ENCODE assay signal across 14 mouse cellular contexts in genomic region chr11:16772717-16773116, GRCm38 (mm10). TPM values are rescaled to one million over a fixed set of nuclear protein-coding genes. Genes with fewer than 3 reads are reported as not detected.
DNase-seq lines count a peak whose midpoint lies in the region; ATAC-seq and TF ChIP-seq lines count a peak whose summit lies in the region.
"Had no signal": no experiment of that assay in that cellular context is flagged by ENCODE, and none has a peak within 500 bp of the region (broad histone marks: within the 10 kb centered on the region; RNA-seq: fewer than 3 reads in every experiment).

No protein-coding gene starts in this region.

- no peak overlapping the region for H3K9ac ChIP-seq in forebrain, embryonic 14.5 days (ENCODE audit: low read length)
- no peak overlapping the region for H3K9ac ChIP-seq in forebrain, postnatal 0 days
- H3K9ac ChIP-seq in neural tube, embryonic 14.5 days (replicated peaks; ENCODE audit: low read depth, low read length): no peak overlapping the region
- H3K9ac ChIP-seq: forebrain, embryonic 13.5 days; limb, embryonic 12.5 days had no signal

- WGBS in forebrain, embryonic 14.5 days: 78% methylated on average over 4 of the region's 4 CpGs
- WGBS in forebrain, postnatal 0 days: 57% methylated on average over 4 of the region's 4 CpGs
- 45% methylated on average over 4 of the region's 4 CpGs for WGBS in neural tube, embryonic 14.5 days

- no peaks in the 10 kb centered on the region for H3K36me3 ChIP-seq in forebrain, embryonic 14.5 days (ENCODE audit: control insufficient read depth, insufficient read depth, low read length)
- H3K36me3 ChIP-seq in forebrain, postnatal 0 days (ENCODE audit: insufficient read depth): no peaks in the 10 kb centered on the region
- H3K36me3 ChIP-seq in neural tube, embryonic 14.5 days (ENCODE audit: control insufficient read depth, insufficient read depth, low read length): no peaks in the 10 kb centered on the region
- H3K36me3 ChIP-seq: limb, embryonic 12.5 days had no signal

- H3K27ac ChIP-seq in forebrain, embryonic 14.5 days (ENCODE audit: low read depth, low read length): no peak overlapping the region
- H3K27ac ChIP-seq in forebrain, postnatal 0 days (ENCODE audit: low read depth, low read length): no peak overlapping the region
- H3K27ac ChIP-seq in neural tube, embryonic 14.5 days (ENCODE audit: low read depth, low read length): no peak overlapping the region
- H3K27ac ChIP-seq: forebrain, embryonic 13.5 days; limb, embryonic 12.5 days had no signal

- TF ChIP-seq CTCF in forebrain, postnatal 0 days (IDR thresholded peaks at IDR 0.05; ENCODE audit: low read depth): no peak

- no peaks in the 10 kb centered on the region for H3K27me3 ChIP-seq in forebrain, embryonic 14.5 days (replicated peaks; ENCODE audit: control insufficient read depth, insufficient read depth, low read length)
- no peaks in the 10 kb centered on the region for H3K27me3 ChIP-seq in forebrain, postnatal 0 days (ENCODE audit: insufficient read depth, low read length)
- no peaks in the 10 kb centered on the region for H3K27me3 ChIP-seq in neural tube, embryonic 14.5 days (ENCODE audit: control insufficient read depth, insufficient read depth, low read length)
- H3K27me3 ChIP-seq: forebrain, embryonic 13.5 days; limb, embryonic 12.5 days had no signal

- intact Hi-C loops in left cerebral cortex, postnatal 36 days (cut with DNase I): no loop called here

- no peak overlapping the region for H3K4me2 ChIP-seq in forebrain, embryonic 14.5 days (ENCODE audit: low read length)
- H3K4me2 ChIP-seq in forebrain, postnatal 0 days (ENCODE audit: low read depth): no peak overlapping the region
- no peak overlapping the region for H3K4me2 ChIP-seq in neural tube, embryonic 14.5 days (ENCODE audit: low read depth, low read length)
- H3K4me2 ChIP-seq: forebrain, embryonic 13.5 days; limb, embryonic 12.5 days had no signal

- no peak overlapping the region for H3K4me3 ChIP-seq in forebrain, embryonic 14.5 days (ENCODE audit: low read depth, low read length)
- no peak overlapping the region for H3K4me3 ChIP-seq in forebrain, postnatal 0 days (ENCODE audit: low read depth, low read length)
- H3K4me3 ChIP-seq in neural tube, embryonic 14.5 days (ENCODE audit: low read depth, low read length): no peak overlapping the region
- H3K4me3 ChIP-seq: forebrain, embryonic 13.5 days; limb, embryonic 12.5 days had no signal

- H3K4me1 ChIP-seq in forebrain, embryonic 14.5 days (ENCODE audit: control insufficient read depth, insufficient read depth, low read length): no peaks in the 10 kb centered on the region
- no peaks in the 10 kb centered on the region for H3K4me1 ChIP-seq in forebrain, postnatal 0 days (ENCODE audit: insufficient read depth)
- no peaks in the 10 kb centered on the region for H3K4me1 ChIP-seq in neural tube, embryonic 14.5 days (ENCODE audit: control insufficient read depth, insufficient read depth, low read length)

- H3K9me3 ChIP-seq in forebrain, embryonic 14.5 days (replicated peaks; ENCODE audit: control insufficient read depth, low read length): no peaks in the 10 kb centered on the region
- H3K9me3 ChIP-seq in forebrain, postnatal 0 days (ENCODE audit: low read length): no peaks in the 10 kb centered on the region
- H3K9me3 ChIP-seq in neural tube, embryonic 14.5 days (ENCODE audit: control insufficient read depth, low read length): no peaks in the 10 kb centered on the region
- H3K9me3 ChIP-seq: forebrain, embryonic 13.5 days; limb, embryonic 12.5 days had no signal

- DNase-seq in forebrain, embryonic 14.5 days (ENCODE audit: low spot score): peak; percentile 11
- no peak for DNase-seq in forebrain, postnatal 0 days
- peak; percentile 37 for DNase-seq in kidney, postnatal 14 days
- DNase-seq in kidney, postnatal 25 days: no peak
- DNase-seq in neural tube, embryonic 10.5 days (ENCODE audit: extremely low spot score, low spot score): no peak
- no peak for DNase-seq in left cerebral cortex, postnatal 36 days (ENCODE audit: low spot score in 2 of 2)
- DNase-seq: cerebellum, adult 9-10 months; gastrocnemius, postnatal 14 days; thymus, adult 2 months had no signal

- ATAC-seq in forebrain, embryonic 14.5 days: no peak
- ATAC-seq in forebrain, postnatal 0 days: no peak
- 0 out of 2 replicates have a peak, but pooled peaks have one; percentile 19 for ATAC-seq in neural tube, embryonic 14.5 days (ENCODE audit: low read depth)
- no peak for ATAC-seq in activated CD4-positive, CD25-positive, alpha-beta regulatory T cell, adult 4 months
- ATAC-seq: forebrain, embryonic 13.5 days; inflammation-experienced regulatory T-cells, adult 6 months had no signal

RNA-seq across cellular contexts. Expression of gene Egfr, which starts 20.7 kb away (rescaled TPM):
- polyA plus RNA-seq in forebrain, embryonic 14.5 days (2014; fragmentation: Nextera tagmentation; extraction: Ambion mirVana): 2.1 and 3.9 TPM in 2 replicates
- total RNA-seq in forebrain, postnatal 0 days (2014; rRNA removed): 15.3 and 19.4 TPM in 2 replicates
- polyA plus RNA-seq in forebrain, postnatal 0 days (2015; fragmentation: Nextera tagmentation; extraction: Ambion mirVana): 5.4 and 6.6 TPM in 2 replicates
- 3.7 and 4.6 TPM in 2 replicates for polyA plus RNA-seq in neural tube, embryonic 14.5 days (2014; fragmentation: Nextera tagmentation; extraction: Ambion mirVana)
- polyA plus RNA-seq in activated CD4-positive, CD25-positive, alpha-beta regulatory T cell, adult 4 months (2017; shearing (Covaris generic)): under 1 TPM in 1 of 2 experiments, not detected in 1; 0.13 TPM
- 10 to 100 TPM; 15.0 to 15.1 TPM for total RNA-seq in left cerebral cortex, postnatal 36 days (2021)
- polyA plus RNA-seq: inflammation-experienced regulatory T-cells, adult 6 months had no signal

Comparison
In these comparisons a context has a peak if more than half of its experiments do, and no peak if none do; other contexts are left out.
1. DNase-seq: peak in forebrain, embryonic 14.5 days (single experiment) and kidney, postnatal 14 days (single experiment); none in forebrain, postnatal 0 days (single experiment), kidney, postnatal 25 days (0 of 2), neural tube, embryonic 10.5 days (single experiment) and left cerebral cortex, postnatal 36 days (0 of 2).